Mouse (Mus musculus) layer of hippocampus, adult 8-10 months (tissue): ENCODE results near the gene Olfr309. TPM values are rescaled to one million over a fixed set of nuclear protein-coding genes. Genes with fewer than 3 reads are reported as not detected.
"Not testable (repeated sequence)": the region's sequence is repeated elsewhere in the genome, so short reads cannot be mapped to it uniquely, and the experiment has no call there.

Experiments
- DNase-seq, 2 experiments: peaks; one replicate each; pipeline ENCODE4 v3.0.0; 2022; ENCODE audit warnings: low spot score in 2 of 2
- microRNA-seq, 2 experiments: library from miRNA; unstranded; fragments of <30 nt; microRNA quantifications; one replicate each; pipeline ENCODE4 v1.2.0; 2022
- total RNA-seq, 4 experiments: library from RNA; stranded (reverse); gene quantifications; 2 replicates each; pipeline ENCODE4 v1.2.4; 2022

Gene Olfr309
- not detected for total RNA-seq

DNA sequence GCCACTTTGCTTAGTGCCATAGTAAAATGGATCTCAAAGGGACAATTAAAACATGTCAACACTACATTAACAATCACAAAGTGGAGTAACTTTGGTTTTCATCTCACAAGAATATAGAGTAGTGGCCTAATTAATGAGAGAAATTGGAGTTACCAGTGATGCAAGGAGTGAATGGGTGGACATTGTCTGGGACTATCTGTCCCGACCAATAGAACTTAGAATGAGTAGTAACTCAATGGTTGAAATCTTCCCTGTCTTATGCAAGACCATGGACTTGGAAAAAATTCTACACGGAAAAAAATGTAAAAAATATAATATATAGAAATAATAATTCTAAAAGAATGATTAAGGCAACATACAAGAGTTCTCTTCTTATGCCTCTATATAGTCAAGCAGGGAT lies at the start of gene Olfr309:
TSS of gene Olfr309 (minus strand) at position 101 of the 400 bp plus-strand sequence.
- no peak for DNase-seq

DNA sequence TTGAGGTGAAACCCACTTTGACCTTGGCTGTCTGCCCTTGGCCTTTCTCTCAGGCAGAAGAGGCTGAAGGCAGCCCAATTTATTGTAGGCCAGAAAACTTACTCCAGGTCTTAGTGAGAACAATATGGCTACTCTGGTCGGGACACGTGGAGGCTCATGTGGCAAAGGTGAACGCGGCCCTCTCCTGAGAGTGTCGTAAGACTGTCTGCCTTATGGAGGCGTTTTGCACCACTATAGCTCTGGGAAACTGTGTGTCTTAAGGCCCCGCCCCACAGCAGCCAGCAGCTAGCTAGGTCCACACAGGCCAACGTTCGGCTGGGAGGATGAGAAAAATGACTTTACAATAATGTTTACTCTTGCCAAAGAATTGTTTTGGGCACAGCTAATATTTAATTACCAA lies 32.8 kb upstream of the Olfr309 start:
- DNase-seq: not testable (repeated sequence)

GRCm38 (mm10) chr7:86344253-86344652 lies 30.7 kb upstream of the Olfr309 start:
- no peak for DNase-seq

DNA sequence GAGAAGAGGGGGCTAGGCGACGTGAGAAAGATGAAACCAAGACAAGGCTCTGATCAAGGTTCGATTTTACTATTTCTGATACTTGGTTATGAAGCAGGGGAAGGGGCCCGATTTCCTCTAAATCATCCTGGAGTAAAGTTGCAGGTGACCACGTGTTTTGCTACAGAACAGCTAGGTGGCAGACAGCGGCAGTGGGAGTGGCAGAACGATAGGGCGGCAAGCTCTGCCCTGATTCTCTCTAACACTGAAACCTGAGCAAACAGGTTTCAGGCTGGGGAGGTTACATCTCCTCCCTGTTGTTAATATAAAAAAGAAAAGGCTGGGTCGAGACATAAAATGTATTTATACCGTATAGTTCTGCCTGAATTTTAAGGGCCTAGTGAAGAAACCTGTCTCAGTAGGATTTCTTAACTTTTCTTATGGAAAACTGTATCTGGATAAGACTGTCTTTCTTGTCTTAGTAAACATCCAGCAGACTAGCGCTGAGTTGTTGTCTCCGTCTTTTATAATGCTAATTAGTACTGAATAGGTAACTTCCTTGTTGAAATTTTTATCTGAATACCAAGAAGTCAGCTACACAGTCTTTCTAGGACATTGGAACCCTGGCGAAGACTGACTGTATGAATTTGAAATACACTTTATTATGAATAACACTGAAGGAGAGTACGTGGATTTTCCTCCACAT lies 29.5 kb upstream of the Olfr309 start:
- no peak for DNase-seq

- no peak for DNase-seq
Observed at GRCm38 (mm10) chr7:86337486-86337885, 24.0 kb upstream of the Olfr309 start, which contains the start of gene Olfr307. Gene Olfr307, minus strand, starts transcription at chr7:86337586.

DNA sequence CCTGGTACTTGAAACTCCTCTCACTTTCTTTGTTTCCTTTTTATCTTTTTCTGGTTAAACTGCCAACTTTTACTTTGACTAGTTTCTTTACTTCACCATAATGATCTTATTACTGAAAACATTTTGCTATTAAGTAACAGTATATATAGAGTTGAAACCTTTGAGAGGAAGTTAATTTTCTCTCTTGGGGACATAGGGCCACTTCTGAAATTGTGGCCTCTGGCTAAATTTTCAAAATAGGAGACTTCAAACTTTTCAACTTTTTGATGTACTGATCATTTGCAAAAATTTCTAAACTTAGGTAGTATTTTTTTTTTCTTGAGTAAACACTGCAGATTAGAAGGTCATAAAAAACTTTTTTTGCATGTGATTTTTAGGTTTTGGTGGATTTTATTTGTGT lies 12.0 kb upstream of the Olfr309 start, which contains the start of gene Olfr308:
TSS of gene Olfr308 (minus strand) at position 101 of the 400 bp plus-strand sequence.
- no peak for DNase-seq

- DNase-seq: no peak
Observed at GRCm38 (mm10) chr7:86321323-86321722, 7.8 kb upstream of the Olfr309 start.

GRCm38 (mm10) chr7:86277072-86277471 lies 36.4 kb downstream of the Olfr309 start, which contains the start of gene Olfr310:
Gene Olfr310, minus strand, starts transcription at chr7:86277172.
- no peak for DNase-seq

Small RNA genes within 50 kb of the gene (microRNA-seq; reads per million reads assigned to microRNA genes)
- 0 reads per million in 2 experiments for gene Gm23192

Other genes with a start within 250 kb of the Olfr309 start
- gene Vmn2r75, start 141.9 kb downstream of the Olfr309 start, total RNA-seq: not detected
- not detected for gene Vmn2r76, start 67.4 kb downstream of the Olfr309 start, total RNA-seq
- not detected for gene Olfr310, start 36.5 kb downstream of the Olfr309 start, total RNA-seq
- gene Olfr308, start 11.9 kb upstream of the Olfr309 start, total RNA-seq: not detected
- not detected for gene Olfr307, start 23.9 kb upstream of the Olfr309 start, total RNA-seq
- gene Olfr305, start 53.2 kb upstream of the Olfr309 start, total RNA-seq: not detected
- not detected for gene Olfr304, start 73.0 kb upstream of the Olfr309 start, total RNA-seq
- not detected for gene Olfr303, start 84.1 kb upstream of the Olfr309 start, total RNA-seq
- gene Olfr301, start 90.1 kb upstream of the Olfr309 start, total RNA-seq: not detected
- not detected for gene Olfr299, start 146.2 kb upstream of the Olfr309 start, total RNA-seq
- not detected for gene Olfr298, start 178.8 kb upstream of the Olfr309 start, total RNA-seq
- not detected for gene Olfr297, start 206.3 kb upstream of the Olfr309 start, total RNA-seq